Comparison of ENCODE assay signal across 10 mouse cellular contexts in genomic region chr6:137126224-137126623, GRCm38 (mm10). TPM values are rescaled to one million over a fixed set of nuclear protein-coding genes. Genes with fewer than 3 reads are reported as not detected.
DNase-seq lines count a peak whose midpoint lies in the region; ATAC-seq and TF ChIP-seq lines count a peak whose summit lies in the region.
"Had no signal": no experiment of that assay in that cellular context is flagged by ENCODE, and none has a peak within 500 bp of the region (broad histone marks: within the 10 kb centered on the region; RNA-seq: fewer than 3 reads in every experiment).

No protein-coding gene starts in this region.

- H3K27ac ChIP-seq in kidney, adult 2 months (ENCODE audit: insufficient read depth, low read depth, low read length), result no peak overlapping the region
- H3K27ac ChIP-seq in embryonic facial prominence, embryonic 13.5 days, result peak overlapping the region; percentile 83
- peak overlapping the region; percentile 65 for H3K27ac ChIP-seq in limb, embryonic 15.5 days
- H3K27ac ChIP-seq: liver, embryonic 14.5 days had no signal

- H3K27me3 ChIP-seq in kidney, adult 2 months (replicated peaks; ENCODE audit: control insufficient read depth, insufficient read depth, low read length), result no peaks in the 10 kb centered on the region
- H3K27me3 ChIP-seq in embryonic facial prominence, embryonic 13.5 days, result no peaks in the 10 kb centered on the region
- H3K27me3 ChIP-seq in limb, embryonic 15.5 days, result no peaks in the 10 kb centered on the region

- 44% methylated on average over 2 of the region's 2 CpGs for WGBS in kidney, adult 2 months
- WGBS in embryonic facial prominence, embryonic 13.5 days, result 34% methylated on average over 2 of the region's 2 CpGs
- 29% methylated on average over 2 of the region's 2 CpGs for WGBS in limb, embryonic 15.5 days

- TF ChIP-seq POLR2A in kidney, adult 2 months (IDR thresholded peaks at IDR 0.05; ENCODE audit: low read depth, low read length), result no peak

- H3K4me2 ChIP-seq in embryonic facial prominence, embryonic 13.5 days, result no peak overlapping the region
- H3K4me2 ChIP-seq in limb, embryonic 15.5 days, result no peak overlapping the region

- H3K36me3 ChIP-seq in kidney, adult 2 months (ENCODE audit: control insufficient read depth, insufficient read depth, low read length), result no peaks in the 10 kb centered on the region
- H3K36me3 ChIP-seq in embryonic facial prominence, embryonic 13.5 days, result no peaks in the 10 kb centered on the region
- H3K36me3 ChIP-seq in limb, embryonic 15.5 days, result no peaks in the 10 kb centered on the region

- ATAC-seq in embryonic facial prominence, embryonic 13.5 days (ENCODE audit: insufficient number of reproducible peaks, insufficient read depth, low FRiP score, low TSS enrichment, low read depth), result no peak
- peak; percentile 77 for ATAC-seq in limb, embryonic 15.5 days (ENCODE audit: insufficient number of reproducible peaks, low FRiP score, low TSS enrichment, low read depth)

- peak; percentile 29 for DNase-seq in kidney, adult 2 months
- no peak for DNase-seq in kidney, postnatal 25 days
- DNase-seq in ZHBTc4 (ENCODE audit: low read depth, low spot score), result peak; percentile 25
- no peak for DNase-seq in cerebellum, postnatal 14 days
- no peak for DNase-seq in right cerebral cortex, postnatal 14 days
- DNase-seq: gastrocnemius, postnatal 10 days; right cerebral cortex, postnatal 4 days had no signal

- no peak for TF ChIP-seq CTCF in kidney, adult 2 months (conservative IDR thresholded peaks at IDR 0.05; ENCODE audit: insufficient read depth, insufficient read length, low read depth, low read length)

- H3K4me1 ChIP-seq in kidney, adult 2 months (ENCODE audit: control insufficient read depth, insufficient read depth, low read length), result no peaks in the 10 kb centered on the region
- H3K4me1 ChIP-seq in embryonic facial prominence, embryonic 13.5 days, result peaks cover 18% of the 10 kb centered on the region
- H3K4me1 ChIP-seq in limb, embryonic 15.5 days, result peaks cover 13% of the 10 kb centered on the region

- H3K9me3 ChIP-seq in embryonic facial prominence, embryonic 13.5 days, result no peaks in the 10 kb centered on the region
- no peaks in the 10 kb centered on the region for H3K9me3 ChIP-seq in limb, embryonic 15.5 days

- H3K4me3 ChIP-seq in kidney, adult 2 months (ENCODE audit: insufficient read depth, low read depth, low read length), result no peak overlapping the region
- no peak overlapping the region for H3K4me3 ChIP-seq in embryonic facial prominence, embryonic 13.5 days
- H3K4me3 ChIP-seq in limb, embryonic 15.5 days, result no peak overlapping the region

- H3K9ac ChIP-seq in embryonic facial prominence, embryonic 13.5 days, result peak overlapping the region; percentile 32; the same call in 1 of the 2 replicates
- no peak overlapping the region for H3K9ac ChIP-seq in limb, embryonic 15.5 days
- H3K9ac ChIP-seq: liver, embryonic 14.5 days had no signal

RNA-seq across cellular contexts. Expression of gene Rerg, which starts 44.1 kb away (rescaled TPM):
- 6.0 and 6.9 TPM in 2 replicates for polyA plus RNA-seq in kidney, adult 2 months (2012; rRNA removed)
- 19.4 and 37.6 TPM in 2 replicates for polyA plus RNA-seq in embryonic facial prominence, embryonic 13.5 days (2015; fragmentation: Nextera tagmentation; extraction: Ambion mirVana)
- polyA plus RNA-seq in limb, embryonic 15.5 days (2015; fragmentation: Nextera tagmentation; extraction: Ambion mirVana), result 34.6 and 39.4 TPM in 2 replicates

Comparison
In these comparisons a context has a peak if more than half of its experiments do, and no peak if none do; other contexts are left out.
1. DNase-seq: peak in kidney, adult 2 months (single experiment) and ZHBTc4 (single experiment); none in kidney, postnatal 25 days (0 of 2), cerebellum, postnatal 14 days (0 of 2) and right cerebral cortex, postnatal 14 days (single experiment).